Mouse (Mus musculus): ENCODE data around the gene Iars2.

GRCm38 (mm10) chr1:185282846-185283245 is 46.4 kb downstream of the Iars2 start:
- no peak for TF ChIP-seq GATA1 (IDR thresholded peaks at IDR 0.05; ENCODE audit: low read length)
- no peak for TF ChIP-seq TAL1 (IDR thresholded peaks at IDR 0.05; ENCODE audit: low read length)
